Mouse (Mus musculus): ENCODE results near the gene Gm28308. TPM values are rescaled to one million over a fixed set of nuclear protein-coding genes. Genes with fewer than 3 reads are reported as not detected.

The Gm28308 gene
- polyA plus RNA-seq (2012; rRNA removed), result not detected in 2 replicates

GRCm38 (mm10) chr6:52213119-52213986 lies at the start of gene Gm28308, which contains the start of gene Hoxa3:
Gm28308 (minus strand) TSS chr6:52213339.
Hoxa3 (minus strand) TSS chr6:52213336.

GRCm38 (mm10) chr6:52260654-52261575 lies 47.8 kb upstream of the Gm28308 start, which contains the start of gene Hoxa13:
Hoxa13 (minus strand) TSS chr6:52260880.

GRCm38 (mm10) chr6:52245757-52246142 lies 32.6 kb upstream of the Gm28308 start, which contains the start of gene Hoxa11:
Hoxa11 (minus strand) TSS chr6:52245810.

GRCm38 (mm10) chr6:52240389-52241000 lies 27.4 kb upstream of the Gm28308 start, which contains the start of gene Hoxa10:
Hoxa10 (minus strand) TSS chr6:52240854.

GRCm38 (mm10) chr6:52230516-52231165 lies 17.5 kb upstream of the Gm28308 start, which contains the start of gene Hoxa9:
Hoxa9 (minus strand) TSS chr6:52231089.

GRCm38 (mm10) chr6:52221337-52221992 lies 8.3 kb upstream of the Gm28308 start, which contains the start of gene Hoxa7:
Hoxa7 (minus strand) TSS chr6:52221854.

GRCm38 (mm10) chr6:52208072-52208867 lies 4.9 kb downstream of the Gm28308 start, which contains the start of gene Hoxa6:
Hoxa6 (minus strand) TSS chr6:52208722.

GRCm38 (mm10) chr6:52204050-52204752 lies 8.9 kb downstream of the Gm28308 start, which contains the start of gene Hoxa5:
Hoxa5 (minus strand) TSS chr6:52204587.

GRCm38 (mm10) chr6:52190906-52191810 lies 22.0 kb downstream of the Gm28308 start, which contains the start of gene Hoxa4:
Hoxa4 (minus strand) TSS chr6:52191753.

GRCm38 (mm10) chr6:52177061-52177735 lies 35.9 kb downstream of the Gm28308 start, which contains the start of gene 5730596B20Rik:
5730596B20Rik (plus strand) TSS chr6:52177498.

GRCm38 (mm10) chr6:52164626-52165440 lies 48.3 kb downstream of the Gm28308 start, which contains the start of gene Hoxa2:
Hoxa2 (minus strand) TSS chr6:52164831.

GRCm38 (mm10) chr6:52158276-52159051 lies 54.7 kb downstream of the Gm28308 start, which contains the start of gene Hoxa1:
Hoxa1 (minus strand) TSS chr6:52158317.

Measured in liver, embryonic 14 days (tissue).